Mouse (Mus musculus): ENCODE results near the gene Oog4.
"Not testable (repeated sequence)": the region's sequence is repeated elsewhere in the genome, so short reads cannot be mapped to it uniquely, and the experiment has no call there.

Oog4 gene

GRCm38 (mm10) chr4:143450224-143450623 is at the start of gene Oog4:
TSS of gene Oog4 (minus strand) at chr4:143450324.
- DNase-seq (ENCODE audit: low read depth, low spot score), result no peak

GRCm38 (mm10) chr4:143426770-143427169 is 23.4 kb downstream of the Oog4 start:
- DNase-seq (ENCODE audit: low read depth, low spot score), result not testable (repeated sequence)

GRCm38 (mm10) chr4:143414121-143414520 is 36.0 kb downstream of the Oog4 start:
- DNase-seq (ENCODE audit: low read depth, low spot score), result no peak

GRCm38 (mm10) chr4:143413621-143414020 is 36.5 kb downstream of the Oog4 start:
- no peak for DNase-seq (ENCODE audit: low read depth, low spot score)

GRCm38 (mm10) chr4:143412219-143413092 is 37.7 kb downstream of the Oog4 start, which contains the start of gene Pramef8:
TSS of gene Pramef8 (plus strand) at chr4:143412426.
- peak; percentile 97 for DNase-seq (ENCODE audit: low read depth, low spot score)

GRCm38 (mm10) chr4:143411566-143412218 is 38.4 kb downstream of the Oog4 start:
- peak; percentile 12 for DNase-seq (ENCODE audit: low read depth, low spot score)

GRCm38 (mm10) chr4:143394181-143394580 is 55.9 kb downstream of the Oog4 start, which contains the start of gene Pramel1:
TSS of gene Pramel1 (plus strand) at chr4:143394428.
- DNase-seq (ENCODE audit: low read depth, low spot score), result no peak

- peak; percentile 20 for DNase-seq (ENCODE audit: low read depth, low spot score)
Observed at GRCm38 (mm10) chr4:143388955-143389702, 61.0 kb downstream of the Oog4 start.

Data from brain, adult 2 months (tissue).